Mouse (Mus musculus) forebrain, postnatal 0 days (tissue): ENCODE results near the gene Gm29106. TPM values are rescaled to one million over a fixed set of nuclear protein-coding genes. Genes with fewer than 3 reads are reported as not detected.
"Not testable (repeated sequence)": the region's sequence is repeated elsewhere in the genome, so short reads cannot be mapped to it uniquely, and the experiment has no call there.

ENCODE experiments used
- ATAC-seq: fragments of 200-750 bp; cut with Nextera tagmentation; 2 replicates; pipeline ENCODE4 v1.8.0; 2017; ENCODE audit warnings: mild to moderate bottlenecking, moderate library complexity
- DNase-seq: peaks from one replicate; pipeline ENCODE4 v3.0.0-alpha.2; 2015
- H3K27ac ChIP-seq: fragments of 300-500 bp; sonication (generic); 2 replicates; pipeline ENCODE4 v1.5.1; 2014; ENCODE audit warnings: low read depth, mild to moderate bottlenecking, antibody characterized with exemption, low read length, moderate library complexity, mixed read lengths
- H3K27me3 ChIP-seq: fragments of 300-500 bp; sonication (generic); 2 replicates; pipeline ENCODE4 v1.6.1; 2014; ENCODE audit warnings: mild to moderate bottlenecking, low read length, mixed read lengths; ENCODE audit not compliant: insufficient read depth
- H3K36me3 ChIP-seq: fragments of 300-500 bp; sonication (generic); 2 replicates; pipeline ENCODE4 v1.6.1; 2014; ENCODE audit warnings: mild to moderate bottlenecking, moderate library complexity; ENCODE audit not compliant: insufficient read depth
- H3K4me1 ChIP-seq: fragments of 300-500 bp; sonication (generic); 2 replicates; pipeline ENCODE4 v1.6.1; 2014; ENCODE audit warnings: antibody characterized with exemption; ENCODE audit not compliant: insufficient read depth
- H3K4me2 ChIP-seq: fragments of 300-500 bp; sonication (generic); 2 replicates; pipeline ENCODE4 v1.6.1; 2014; ENCODE audit warnings: low read depth, mild to moderate bottlenecking, moderate library complexity
- H3K4me3 ChIP-seq: fragments of 300-500 bp; sonication (generic); 2 replicates; pipeline ENCODE4 v1.5.1; 2014; ENCODE audit warnings: low read depth, low read length, mixed read lengths
- H3K9ac ChIP-seq: fragments of 300-500 bp; sonication (generic); 2 replicates; pipeline ENCODE4 v1.6.1; 2014; ENCODE audit warnings: mild to moderate bottlenecking
- H3K9me3 ChIP-seq: fragments of 300-500 bp; sonication (generic); 2 replicates; pipeline ENCODE4 v1.6.1; 2016; ENCODE audit warnings: low read length
- CTCF ChIP-seq: sonication (generic); IDR thresholded peaks from 2 replicates; pipeline ENCODE4 v1.5.1; 2016; ENCODE audit warnings: antibody characterized with exemption, control low read depth, low read depth
- WGBS: fragments of 180-500 bp; shearing (Covaris S2); extraction: QIAGEN DNeasy Blood & Tissue Kit; methylation state at CpG from one replicate; pipeline ENCODE4 v1.1.7; 2014; 5-methylcytosine and 5-hydroxymethylcytosine counted together
- polyA plus RNA-seq: library from polyadenylated mRNA; unstranded; fragments of >200 nt; fragmentation: Nextera tagmentation; extraction: Ambion mirVana; gene quantifications from 2 replicates; pipeline ENCODE4 v1.2.1, GENCODE M21; 2015
- total RNA-seq: library from RNA; depleted of rRNA; stranded (reverse); fragments of >200 nt; gene quantifications from 2 replicates; pipeline ENCODE4 v1.2.3, GENCODE M21; 2014; rRNA removed

Gm29106 gene
- total RNA-seq (not detected in 2 replicates), polyA plus RNA-seq (0.12 and 0.16 TPM in 2 replicates)

- H3K4me2 ChIP-seq, H3K4me3 ChIP-seq, DNase-seq, H3K9ac ChIP-seq, H3K9me3 ChIP-seq, H3K36me3 ChIP-seq, ATAC-seq, H3K27me3 ChIP-seq, H3K27ac ChIP-seq, H3K4me1 ChIP-seq: not testable (repeated sequence)
- WGBS, result 60% methylated on average over 2 of the region's 2 CpGs
Measured at GRCm38 (mm10) chr1:118176242-118176641, at the start of gene Gm29106. Gene Gm29106, plus strand, starts transcription at chr1:118176542.

GRCm38 (mm10) chr1:118228540-118228939, 52.2 kb downstream of the Gm29106 start:
- no peak overlapping the region for H3K4me2 ChIP-seq
- no peak overlapping the region for H3K9ac ChIP-seq
- DNase-seq, result no peak
- WGBS, result 39% methylated on average over 1 of the region's 1 CpGs
- H3K27me3 ChIP-seq, result no peaks in the 10 kb centered on the region
- H3K27ac ChIP-seq, result no peak overlapping the region
- no peaks in the 10 kb centered on the region for H3K4me1 ChIP-seq
- no peaks in the 10 kb centered on the region for H3K9me3 ChIP-seq
- H3K36me3 ChIP-seq, result no peaks in the 10 kb centered on the region
- no peak for TF ChIP-seq CTCF
- H3K4me3 ChIP-seq, result no peak overlapping the region
- no peak for ATAC-seq

DNA sequence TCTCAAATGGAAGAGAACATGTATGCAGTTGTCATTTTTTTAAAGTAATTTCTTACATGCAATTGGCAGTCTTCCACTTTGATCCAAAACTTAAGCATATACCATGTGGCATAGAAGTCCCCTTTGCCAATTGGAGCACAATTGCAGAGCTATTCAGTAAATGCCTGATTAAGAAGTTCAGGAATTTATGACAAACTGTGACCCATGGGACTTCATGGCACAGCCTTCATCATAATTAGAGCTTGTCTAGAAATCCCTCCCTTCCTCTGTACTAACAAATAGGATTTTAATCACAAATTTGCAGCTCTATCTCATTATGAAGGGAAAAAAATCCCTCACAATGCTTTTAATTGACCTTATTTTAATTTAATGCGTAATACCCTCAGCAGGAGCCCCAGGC, 59.7 kb downstream of the Gm29106 start:
- Histone ChIP-seq H3K36me3 (no peaks in the 10 kb centered on the region), H3K27me3 (no peaks in the 10 kb centered on the region), H3K4me2 (no peak overlapping the region), H3K9me3 (no peaks in the 10 kb centered on the region), H3K4me3 (no peak overlapping the region), H3K27ac (no peak overlapping the region), H3K4me1 (no peaks in the 10 kb centered on the region), H3K9ac (no peak overlapping the region)
- no peak for DNase-seq
- ATAC-seq, result no peak
- no peak for TF ChIP-seq CTCF
- 64% methylated on average over 1 of the region's 1 CpGs for WGBS

Other genes starting within 250 kb of the Gm29106 start
- not detected in 2 replicates for gene Gm28168, start 248.5 kb upstream of the Gm29106 start, total RNA-seq
- gene Gm28168, start 248.5 kb upstream of the Gm29106 start, polyA plus RNA-seq, result not detected in 2 replicates
- not detected in 2 replicates for gene Gm7145, start 210.6 kb upstream of the Gm29106 start, total RNA-seq
- gene Gm7145, start 210.6 kb upstream of the Gm29106 start, polyA plus RNA-seq, result not detected in 2 replicates
- gene Tsn, start 135.2 kb downstream of the Gm29106 start, total RNA-seq, result 119 and 222 TPM in 2 replicates
- 557 and 599 TPM in 2 replicates for gene Tsn, start 135.2 kb downstream of the Gm29106 start, polyA plus RNA-seq
- gene Nifk, start 145.3 kb downstream of the Gm29106 start, total RNA-seq, result 56.1 and 73.1 TPM in 2 replicates
- gene Nifk, start 145.3 kb downstream of the Gm29106 start, polyA plus RNA-seq, result 84.2 and 97.4 TPM in 2 replicates
- 134 and 168 TPM in 2 replicates for gene Clasp1, start 212.5 kb downstream of the Gm29106 start, total RNA-seq
- 36.8 and 67.3 TPM in 2 replicates for gene Clasp1, start 212.5 kb downstream of the Gm29106 start, polyA plus RNA-seq